Mouse (Mus musculus) c-Kit-positive CD71-positive TER-119-negative erythroid progenitor cells, embryonic 14.5 days (primary cell): ENCODE data around the gene Gm28827.
"Not testable (repeated sequence)": the region's sequence is repeated elsewhere in the genome, so short reads cannot be mapped to it uniquely, and the experiment has no call there.

Experiments used
- DNase-seq: peaks from one replicate; pipeline ENCODE4 v3.0.0-alpha.2; 2013; ENCODE audit warnings: low read depth

The Gm28827 gene

DNA sequence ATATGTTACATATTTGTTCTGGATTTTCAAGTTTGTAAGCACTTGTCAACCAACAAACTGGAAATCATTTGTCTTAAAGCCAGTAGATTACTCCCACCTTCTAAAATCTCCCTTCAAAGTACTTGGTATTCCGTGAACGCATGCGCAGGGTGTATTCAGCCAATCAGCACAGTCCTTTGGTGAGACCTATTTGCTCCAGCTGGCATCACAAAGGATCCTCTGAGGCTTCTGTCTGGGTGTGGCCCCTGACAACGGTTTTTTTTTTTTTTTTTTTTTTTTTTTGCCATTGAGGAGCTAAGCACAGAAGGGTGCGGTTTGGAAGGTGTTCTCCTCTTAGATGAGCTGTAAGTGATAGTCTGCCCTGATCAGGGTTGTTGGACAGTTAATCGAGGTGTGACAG, at the start of gene Gm28827:
Gene Gm28827, plus strand, starts transcription at position 301 of the 400 bp plus-strand sequence.
- DNase-seq: not testable (repeated sequence)
